Mouse (Mus musculus): ENCODE results near the gene Mettl24.

Gene Mettl24

GRCm38 (mm10) chr10:40683868-40684253 lies 779 bp downstream of the Mettl24 start:
- in situ Hi-C loops (cut with MboI; ENCODE audit: unreplicated experiment in 2 of 2) = no loop called here

DNA sequence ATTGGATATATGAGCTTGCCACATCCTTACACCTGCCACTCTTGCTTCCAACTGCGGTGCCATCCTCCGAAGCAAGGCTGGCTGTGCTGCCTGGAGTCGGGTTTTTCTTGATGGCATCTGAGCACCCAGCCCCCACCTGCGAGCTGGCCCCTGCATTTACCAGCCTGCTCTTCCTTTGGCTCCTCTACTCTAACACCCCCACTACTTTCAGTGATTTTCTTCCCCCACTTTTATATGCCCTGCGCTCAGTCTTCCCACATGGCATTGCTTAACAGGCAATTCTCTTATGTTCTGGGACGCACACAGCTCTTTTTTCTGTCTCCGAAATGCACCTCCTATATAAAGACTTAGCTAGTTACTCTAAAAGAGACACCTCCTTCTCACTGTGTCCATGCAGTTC lies 1.2 kb downstream of the Mettl24 start:
- in situ Hi-C loops (cut with MboI; ENCODE audit: unreplicated experiment in 2 of 2) = no loop called here

GRCm38 (mm10) chr10:40685641-40686040 lies 2.6 kb downstream of the Mettl24 start:
- in situ Hi-C loops (cut with MboI; ENCODE audit: unreplicated experiment in 2 of 2) = no loop called here

DNA sequence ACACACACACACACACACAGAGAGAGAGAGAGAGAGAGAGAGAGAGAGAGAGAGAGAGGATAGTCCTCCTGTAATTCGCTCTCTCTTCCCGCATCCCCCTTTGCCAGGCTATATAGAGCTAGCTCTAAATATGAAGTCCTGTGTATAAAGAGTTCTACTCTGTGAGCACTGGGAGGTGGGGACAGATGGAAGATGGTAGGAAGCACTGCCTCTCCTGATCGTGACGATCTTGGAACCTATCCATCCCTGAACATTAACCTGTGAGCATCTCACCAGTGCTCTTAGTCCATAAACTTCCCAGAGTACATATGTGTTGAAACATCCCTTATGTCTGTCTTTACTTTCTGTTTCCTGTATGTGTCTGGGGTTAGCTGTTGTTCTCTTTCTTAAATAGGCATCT lies 3.9 kb downstream of the Mettl24 start:
- in situ Hi-C loops (cut with MboI; ENCODE audit: unreplicated experiment in 2 of 2) = no loop called here

- in situ Hi-C loops (cut with MboI; ENCODE audit: unreplicated experiment in 2 of 2) = no loop called here
These were observed 4.3 kb downstream of the Mettl24 start for GRCm38 (mm10) chr10:40687407-40687806.

GRCm38 (mm10) chr10:40688266-40688665 lies 5.2 kb downstream of the Mettl24 start:
- in situ Hi-C loops (cut with MboI; ENCODE audit: unreplicated experiment in 2 of 2) = no loop called here

DNA sequence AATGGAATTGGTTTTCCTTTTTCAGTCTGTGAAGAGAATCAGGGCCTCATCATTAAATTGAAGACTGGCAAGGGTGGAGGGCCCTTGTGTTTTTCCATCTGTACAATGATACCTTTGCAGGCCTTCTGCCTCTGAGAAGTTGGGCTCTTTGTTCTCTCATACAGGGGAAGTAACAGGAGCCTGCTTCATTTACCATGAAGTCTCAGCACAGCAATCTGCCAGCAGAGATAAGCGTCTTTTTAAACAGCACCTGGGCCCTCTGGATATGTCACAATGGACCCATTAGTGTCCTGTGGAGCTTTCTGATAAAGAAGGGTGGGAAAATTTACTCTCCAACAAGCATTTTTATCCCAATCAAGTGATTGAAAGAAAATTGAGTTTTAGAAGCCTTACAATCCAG lies 5.8 kb downstream of the Mettl24 start:
- in situ Hi-C loops (cut with MboI; ENCODE audit: unreplicated experiment in 2 of 2) = no loop called here

- in situ Hi-C loops (cut with MboI; ENCODE audit: unreplicated experiment in 2 of 2) = no loop called here
These were observed 15.6 kb downstream of the Mettl24 start for GRCm38 (mm10) chr10:40698652-40699051.

GRCm38 (mm10) chr10:40711127-40711526 lies 28.0 kb downstream of the Mettl24 start:
- in situ Hi-C loops (cut with MboI; ENCODE audit: unreplicated experiment in 2 of 2) = no loop called here

DNA sequence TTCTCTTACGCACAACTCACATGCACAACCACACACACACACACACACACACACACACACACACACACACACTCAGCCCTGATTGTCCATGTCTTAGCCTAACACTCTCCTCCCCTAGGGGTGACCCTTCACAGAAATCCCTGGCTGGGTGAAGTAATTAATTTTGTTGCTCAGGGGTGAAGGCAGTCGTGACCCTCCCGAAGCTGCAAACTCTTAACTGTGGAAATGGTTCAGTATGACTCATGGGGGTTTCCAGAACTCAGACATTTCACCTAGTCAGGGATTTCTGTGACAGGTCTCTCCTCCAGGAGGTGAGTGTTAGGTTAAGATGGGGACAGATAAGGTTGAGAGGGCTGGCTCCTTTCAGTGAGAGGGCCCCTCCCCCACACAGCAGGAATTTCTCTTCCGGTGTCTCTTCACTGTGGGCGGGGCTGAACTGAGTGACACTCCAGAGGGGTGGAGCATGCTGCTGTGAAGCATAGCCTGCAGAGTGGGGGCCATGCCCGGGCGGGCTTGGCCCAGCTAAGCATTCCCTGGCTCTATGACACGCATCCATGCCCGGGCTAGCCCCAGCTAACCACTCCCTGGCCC lies 30.0 kb downstream of the Mettl24 start:
- in situ Hi-C loops (cut with MboI; ENCODE audit: unreplicated experiment in 2 of 2) = no loop called here

- in situ Hi-C loops (cut with MboI; ENCODE audit: unreplicated experiment in 2 of 2) = no loop called here
These were observed 30.7 kb downstream of the Mettl24 start for GRCm38 (mm10) chr10:40713829-40714228.

DNA sequence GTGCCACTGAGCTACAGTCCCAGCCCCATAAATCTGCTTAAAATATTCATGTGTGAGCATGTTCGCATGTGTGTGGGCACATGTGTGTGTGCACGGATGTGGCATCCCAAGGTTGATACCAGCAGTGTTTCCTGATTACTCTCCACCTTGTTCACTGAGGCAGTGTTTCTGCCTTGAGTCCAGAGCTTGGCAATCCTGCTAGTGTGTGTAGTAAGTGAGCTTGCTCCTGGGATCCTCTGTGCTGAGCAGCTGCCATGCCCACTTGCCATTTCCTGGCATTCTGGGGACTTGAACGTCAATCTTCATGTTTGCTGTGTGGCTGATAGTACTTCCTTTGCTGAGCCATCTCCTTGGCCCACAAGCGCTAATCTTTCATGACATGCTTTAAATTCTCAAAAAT lies 32.1 kb downstream of the Mettl24 start:
- in situ Hi-C loops (cut with MboI; ENCODE audit: unreplicated experiment in 2 of 2) = no loop called here

GRCm38 (mm10) chr10:40716296-40716695 lies 33.2 kb downstream of the Mettl24 start:
- in situ Hi-C loops (cut with MboI; ENCODE audit: unreplicated experiment in 2 of 2) = no loop called here

DNA sequence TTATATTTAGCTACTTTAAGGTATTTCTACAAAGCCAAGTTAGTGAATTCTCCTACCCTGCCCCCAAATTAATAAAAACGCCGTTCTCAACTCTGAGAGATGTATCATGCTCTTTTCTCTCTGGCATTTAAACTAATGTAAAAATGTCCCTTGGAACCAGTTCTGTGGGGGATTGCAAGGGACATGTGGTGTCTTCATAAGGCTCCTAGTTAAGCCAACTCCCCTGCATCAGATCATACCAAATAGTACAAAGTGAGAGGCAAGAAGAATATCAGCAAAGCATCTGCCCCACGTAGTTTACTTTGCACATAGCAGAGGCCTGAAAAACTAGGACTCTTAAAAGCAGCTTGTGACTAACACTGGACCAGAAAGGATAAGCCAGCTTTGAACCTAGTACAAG lies 33.6 kb downstream of the Mettl24 start:
- in situ Hi-C loops (cut with MboI; ENCODE audit: unreplicated experiment in 2 of 2) = no loop called here

GRCm38 (mm10) chr10:40718362-40718761 lies 35.3 kb downstream of the Mettl24 start:
- in situ Hi-C loops (cut with MboI; ENCODE audit: unreplicated experiment in 2 of 2) = no loop called here

- in situ Hi-C loops (cut with MboI; ENCODE audit: unreplicated experiment in 2 of 2) = no loop called here
These were observed 36.0 kb downstream of the Mettl24 start for GRCm38 (mm10) chr10:40719062-40719461.

DNA sequence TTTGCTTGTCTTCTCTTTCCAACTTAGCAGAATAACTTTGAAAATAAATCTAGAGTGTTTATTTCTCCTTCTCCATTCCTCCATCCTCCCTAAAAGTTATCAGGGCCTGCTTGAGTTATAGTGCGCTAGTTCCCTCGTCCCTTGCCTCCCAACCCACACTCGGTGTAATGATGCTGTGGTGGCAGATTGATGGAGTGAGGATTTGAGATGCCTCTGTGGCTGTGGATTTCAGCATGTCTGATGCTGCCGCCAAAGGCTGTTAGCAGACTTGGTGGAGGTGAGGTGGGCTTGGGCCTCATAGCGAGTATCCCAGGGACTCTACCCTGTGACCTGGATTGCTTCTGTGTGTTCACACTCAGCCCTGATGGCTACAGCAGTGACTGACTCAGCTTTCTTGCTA lies 37.8 kb downstream of the Mettl24 start:
- in situ Hi-C loops (cut with MboI; ENCODE audit: unreplicated experiment in 2 of 2) = no loop called here

GRCm38 (mm10) chr10:40724342-40724741 lies 41.3 kb downstream of the Mettl24 start:
- in situ Hi-C loops (cut with MboI; ENCODE audit: unreplicated experiment in 2 of 2) = no loop called here

DNA sequence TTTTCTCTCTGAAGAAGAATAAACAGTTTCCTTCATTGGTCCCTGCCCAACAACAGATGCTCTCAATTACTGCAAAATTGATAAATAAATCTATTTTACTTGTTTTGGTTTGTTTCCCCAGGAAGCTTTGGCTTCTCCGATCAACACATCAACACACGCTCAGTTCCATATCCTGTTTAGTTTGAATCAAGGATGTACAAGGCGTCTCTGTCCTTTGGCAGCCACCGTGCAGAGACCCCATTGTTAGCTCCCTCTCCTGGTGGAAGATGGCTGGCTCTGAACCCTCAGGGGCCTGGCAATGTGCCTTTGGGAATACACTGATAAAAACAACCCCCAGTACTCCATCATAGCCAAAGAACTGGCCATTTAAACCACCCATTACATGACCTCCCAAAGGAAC lies 42.0 kb downstream of the Mettl24 start:
- in situ Hi-C loops (cut with MboI; ENCODE audit: unreplicated experiment in 2 of 2) = no loop called here

DNA sequence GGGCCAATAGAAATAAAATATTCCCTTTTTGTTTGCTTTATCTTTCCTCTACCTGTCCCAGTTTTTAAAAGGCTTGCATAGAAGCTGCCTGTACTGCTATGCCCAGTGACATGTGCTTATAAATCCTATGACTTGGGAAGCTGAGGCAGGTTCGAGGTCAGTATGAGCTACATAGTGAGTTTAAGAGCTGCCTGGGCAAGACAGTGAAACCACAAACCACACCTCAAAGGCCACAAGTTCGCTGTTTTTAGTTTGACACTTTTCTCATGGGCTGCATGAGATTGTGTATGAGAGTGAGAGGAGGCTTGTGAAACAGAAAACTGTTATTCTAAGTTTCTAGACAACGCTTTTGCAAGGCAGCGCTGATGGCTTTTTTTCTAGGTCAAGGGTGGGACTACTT lies 42.4 kb downstream of the Mettl24 start:
- in situ Hi-C loops (cut with MboI; ENCODE audit: unreplicated experiment in 2 of 2) = no loop called here

DNA sequence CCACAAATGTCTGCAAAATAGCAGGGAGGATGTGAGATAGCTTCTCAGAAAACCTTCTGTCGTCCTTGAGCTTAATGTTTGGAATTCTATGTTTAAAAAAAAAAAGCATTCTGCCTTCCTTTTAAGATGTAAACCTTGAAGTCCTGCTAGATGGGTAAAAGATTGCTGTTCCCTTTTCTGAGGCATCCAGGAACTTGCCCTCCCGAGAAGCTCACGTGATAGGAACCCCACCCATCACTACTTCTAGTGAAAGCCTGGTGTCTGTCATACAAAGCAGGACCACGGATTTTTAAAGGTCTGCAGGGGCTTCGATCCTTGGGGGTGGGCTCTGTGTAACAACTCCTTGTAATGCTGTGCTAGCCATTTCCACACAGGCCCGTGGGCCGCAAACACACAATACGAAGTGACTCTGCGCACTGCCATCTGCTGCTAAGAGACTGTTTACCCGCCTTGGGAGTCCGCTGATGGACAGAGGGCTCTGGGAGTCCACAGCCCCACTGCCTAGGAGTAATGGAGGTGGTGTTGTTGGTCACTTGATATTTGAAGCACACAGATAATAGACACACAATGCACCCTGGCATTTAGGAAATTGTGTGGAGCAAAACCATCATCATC lies 43.3 kb downstream of the Mettl24 start:
- in situ Hi-C loops (cut with MboI; ENCODE audit: unreplicated experiment in 2 of 2) = no loop called here

DNA sequence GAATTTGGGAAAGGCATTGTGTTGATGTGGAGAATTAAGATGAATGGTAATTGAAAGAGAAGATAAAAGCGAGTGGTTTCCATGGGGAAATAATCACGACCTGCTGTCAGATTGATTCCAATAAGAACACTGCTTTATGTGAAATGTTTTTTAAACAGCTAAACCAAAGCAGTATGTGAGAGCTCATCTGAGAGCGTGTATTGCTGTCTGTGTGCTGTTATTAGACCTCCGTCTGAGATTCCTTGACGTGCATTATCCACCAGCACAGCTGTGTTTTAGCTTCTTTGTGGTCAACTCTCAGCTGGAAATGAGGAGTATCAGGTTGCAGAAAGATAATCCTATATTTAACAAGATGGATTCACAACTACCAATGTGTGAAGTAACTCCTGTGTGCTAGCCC lies 43.9 kb downstream of the Mettl24 start:
- in situ Hi-C loops (cut with MboI; ENCODE audit: unreplicated experiment in 2 of 2) = no loop called here

DNA sequence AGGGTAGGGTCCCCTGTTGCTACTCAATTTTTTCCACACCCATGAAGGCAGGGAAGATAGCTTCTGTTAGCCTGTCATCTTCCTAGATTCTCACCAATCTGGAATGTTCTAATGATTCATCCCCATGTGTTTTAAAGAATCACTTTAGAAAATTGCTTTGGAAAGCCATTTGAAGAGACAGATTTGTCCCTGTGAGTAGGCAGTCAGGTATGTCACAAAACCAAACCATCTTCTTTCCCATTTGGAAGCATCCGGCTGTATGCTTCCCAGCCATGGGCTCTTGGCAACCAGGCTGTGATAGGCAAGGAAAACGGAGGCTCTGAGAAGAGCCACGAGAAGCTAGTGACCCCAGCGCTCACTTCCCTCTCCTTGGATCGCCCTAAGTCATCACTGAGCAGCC lies 47.1 kb downstream of the Mettl24 start:
- in situ Hi-C loops (cut with MboI; ENCODE audit: unreplicated experiment in 2 of 2) = no loop called here
